ENCODE assay signal across 9 mouse cellular contexts in the genomic region with DNA sequence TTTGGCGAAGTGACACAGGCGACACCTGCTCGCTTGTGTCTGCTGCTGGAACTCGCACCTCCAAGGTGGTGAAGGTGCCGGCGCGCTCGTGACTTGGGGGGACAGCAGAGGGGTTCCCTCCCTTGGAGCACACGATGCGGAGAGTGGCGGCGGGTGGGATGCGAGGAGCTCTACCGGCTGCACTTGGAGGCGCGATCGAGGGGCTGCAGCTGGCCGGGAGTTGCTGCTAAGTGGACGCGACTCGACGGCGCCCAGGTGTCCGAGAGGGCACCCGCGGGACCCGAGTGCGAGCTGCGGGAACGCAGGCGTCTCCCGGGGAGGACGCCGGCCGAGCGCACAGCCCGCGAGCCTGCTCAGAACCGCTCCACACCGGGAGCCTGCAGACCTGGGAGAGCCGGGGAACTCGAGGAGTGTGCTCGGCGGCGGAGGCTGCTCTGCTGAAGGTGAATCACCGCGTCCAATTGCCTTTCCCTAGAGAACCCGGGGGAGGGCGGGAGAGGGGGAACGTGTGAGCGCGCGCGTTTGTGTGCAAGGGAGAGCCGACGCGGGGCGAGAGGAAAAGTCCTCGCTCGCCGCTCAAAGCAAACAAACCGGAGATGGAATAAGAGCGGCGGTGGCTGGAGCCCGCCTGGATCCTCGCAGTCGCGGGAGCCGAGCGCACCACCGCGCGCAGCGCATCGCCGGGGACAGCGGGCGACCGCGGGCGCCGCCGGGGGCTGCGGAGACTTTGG. TPM values are rescaled to one million over a fixed set of nuclear protein-coding genes. Genes with fewer than 3 reads are reported as not detected.
A peak's percentile ranks its signal among the peaks of the same experiment; 100 is the strongest.
DNase-seq lines count a peak whose midpoint lies in the region; ATAC-seq and TF ChIP-seq lines count a peak whose summit lies in the region.
"Had no signal": no experiment of that assay in that cellular context is flagged by ENCODE, and none has a peak within 500 bp of the region (broad histone marks: within the 10 kb centered on the region; RNA-seq: fewer than 3 reads in every experiment).

No protein-coding gene starts in this region.

- TF ChIP-seq POLR2A in liver, adult 2 months (IDR thresholded peaks at IDR 0.05; ENCODE audit: extremely low read depth, insufficient read depth, low read length), result no peak

- peak; percentile 83 for DNase-seq in heart, adult 11 months
- no peak for DNase-seq in heart, postnatal 25 days (ENCODE audit: low spot score)
- DNase-seq in cerebellum, adult 9-11 months, result peak; percentile 4
- peak; percentile 29 to 56 for DNase-seq in frontal cortex, postnatal 25 days (ENCODE audit: low spot score in 2 of 2)
- DNase-seq in kidney, postnatal 0 days (ENCODE audit: low spot score), result peak; percentile 66
- DNase-seq in liver, adult 2 months (ENCODE audit: extremely low read depth, low read depth, low spot score), result no peak
- no peak for DNase-seq in spleen, adult 12 weeks (ENCODE audit: low spot score)

- H3K79me2 ChIP-seq in liver, adult 2 months (ENCODE audit: control insufficient read depth, insufficient read depth, low read length), result no peaks in the 10 kb centered on the region

- H3K9me3 ChIP-seq in kidney, postnatal 0 days (replicated peaks; ENCODE audit: low read length), result no peaks in the 10 kb centered on the region
- no peaks in the 10 kb centered on the region for H3K9me3 ChIP-seq in neural tube, embryonic 15.5 days (replicated peaks)

- peak overlapping the region; percentile 49 for H3K9ac ChIP-seq in kidney, postnatal 0 days (ENCODE audit: low read depth, low read length)
- no peak overlapping the region for H3K9ac ChIP-seq in liver, adult 2 months (ENCODE audit: low read depth, low read length)
- peak overlapping the region; percentile 74 for H3K9ac ChIP-seq in neural tube, embryonic 15.5 days (replicated peaks)

- no peak; the same call in 1 of the 2 replicates for ATAC-seq in kidney, postnatal 0 days (replicated peaks; ENCODE audit: low FRiP score, low read depth)
- peak; percentile 74 for ATAC-seq in neural tube, embryonic 15.5 days (ENCODE audit: low FRiP score)

- no peak for TF ChIP-seq CTCF in kidney, postnatal 0 days (IDR thresholded peaks at IDR 0.05; ENCODE audit: low read depth)
- TF ChIP-seq CTCF in liver, adult 2 months (IDR thresholded peaks at IDR 0.05; ENCODE audit: low read depth, low read length), result no peak

- intact Hi-C loops in heart, postnatal 25 days (cut with DNase I), result no loop called here

- no peaks in the 10 kb centered on the region for H3K36me3 ChIP-seq in kidney, postnatal 0 days (ENCODE audit: insufficient read depth, low read length)
- H3K36me3 ChIP-seq in liver, adult 2 months (ENCODE audit: control insufficient read depth, insufficient read depth, low read length), result no peaks in the 10 kb centered on the region
- H3K36me3 ChIP-seq in neural tube, embryonic 15.5 days, result no peaks in the 10 kb centered on the region

- H3K27ac ChIP-seq in kidney, postnatal 0 days, result no peak overlapping the region
- H3K27ac ChIP-seq in liver, adult 2 months (replicated peaks; ENCODE audit: insufficient read depth, low read depth, low read length), result no peak overlapping the region
- H3K27ac ChIP-seq in neural tube, embryonic 15.5 days (replicated peaks), result peak overlapping the region; percentile 77

- H3K4me2 ChIP-seq in kidney, postnatal 0 days (ENCODE audit: low read length), result peak overlapping the region; percentile 98
- peak overlapping the region; percentile 84 for H3K4me2 ChIP-seq in neural tube, embryonic 15.5 days

- peak overlapping the region; percentile 50 for H3K4me3 ChIP-seq in kidney, postnatal 0 days (replicated peaks; ENCODE audit: low read depth, low read length)
- H3K4me3 ChIP-seq in liver, adult 2 months (ENCODE audit: insufficient read depth, low read depth, low read length), result peak overlapping the region; percentile 35; the same call in 1 of the 2 replicates
- H3K4me3 ChIP-seq in neural tube, embryonic 15.5 days (replicated peaks), result peak overlapping the region; percentile 52

- under 1% methylated on average over 82 of the region's 84 CpGs for WGBS in kidney, postnatal 0 days
- WGBS in liver, adult 2 months, result 1% methylated on average over 84 of the region's 84 CpGs
- under 1% methylated on average over 82 of the region's 84 CpGs for WGBS in neural tube, embryonic 15.5 days

- peaks cover 8% of the 10 kb centered on the region; the same call in 1 of the 2 replicates for H3K4me1 ChIP-seq in kidney, postnatal 0 days (replicated peaks; ENCODE audit: insufficient read depth, low read length)
- H3K4me1 ChIP-seq in liver, adult 2 months (ENCODE audit: control insufficient read depth, insufficient read depth, low read length), result no peaks in the 10 kb centered on the region
- H3K4me1 ChIP-seq in neural tube, embryonic 15.5 days, result peaks cover 20% of the 10 kb centered on the region

- H3K27me3 ChIP-seq in kidney, postnatal 0 days (ENCODE audit: insufficient read depth, low read length), result peaks cover 7% of the 10 kb centered on the region; the same call in 1 of the 2 replicates
- peaks cover 10% of the 10 kb centered on the region for H3K27me3 ChIP-seq in liver, adult 2 months (ENCODE audit: control insufficient read depth, insufficient read depth, low read length)
- peaks cover 9% of the 10 kb centered on the region; the same call in 1 of the 2 replicates for H3K27me3 ChIP-seq in neural tube, embryonic 15.5 days (replicated peaks)

RNA-seq across cellular contexts. Expression of gene Fam19a2, which starts 0.8 kb away (rescaled TPM):
- total RNA-seq in heart, postnatal 25 days (2021), result under 1 TPM; 0.06 to 0.13 TPM
- polyA plus RNA-seq in kidney, postnatal 0 days (2015; fragmentation: Nextera tagmentation; extraction: Ambion mirVana), result 1.6 and 2.0 TPM in 2 replicates
- 3.1 and 3.6 TPM in 2 replicates for total RNA-seq in liver, adult 2 months (2014; rRNA removed)
- 0.53 and 0.78 TPM in 2 replicates for polyA plus RNA-seq in liver, adult 2 months (2012; rRNA removed)
- 39.8 and 47.1 TPM in 2 replicates for polyA plus RNA-seq in neural tube, embryonic 15.5 days (2015; fragmentation: Nextera tagmentation; extraction: Ambion mirVana)
- total RNA-seq: MEL had no signal

Comparison
In these comparisons a context has a peak if more than half of its experiments do, and no peak if none do; other contexts are left out.
1. DNase-seq: peak in heart, adult 11 months (single experiment), cerebellum, adult 9-11 months (single experiment), frontal cortex, postnatal 25 days (2 of 2) and kidney, postnatal 0 days (single experiment); none in heart, postnatal 25 days (single experiment), liver, adult 2 months (single experiment) and spleen, adult 12 weeks (single experiment).
2. RNA of gene Fam19a2, which starts 0.8 kb away (polyA plus RNA-seq): 39.8 to 47.1 TPM in neural tube, embryonic 15.5 days; 1.6 to 2.0 TPM in kidney, postnatal 0 days and 0.53 to 0.78 TPM in liver, adult 2 months; every median in the first group is over 10 times any median in the second.
3. Peak in every context shown above with its lines, with median percentiles within 50 percentile points of each other: H3K4me3 ChIP-seq.